Mouse (Mus musculus) hindbrain, embryonic 15.5 days (tissue): ENCODE measurements around the gene Cyba. TPM values are rescaled to one million over a fixed set of nuclear protein-coding genes. Genes with fewer than 3 reads are reported as not detected.
A peak's percentile ranks its signal among the peaks of the same experiment; 100 is the strongest.

Source experiments
- ATAC-seq: fragments of 200-750 bp; cut with Nextera tagmentation; 2 replicates; pipeline ENCODE4 v1.8.0; 2017; ENCODE audit warnings: low read depth, moderate number of reproducible peaks, moderate TSS enrichment; ENCODE audit not compliant: low FRiP score
- H3K27ac ChIP-seq: fragments of 300-500 bp; sonication (generic); replicated peaks from 2 replicates; pipeline ENCODE4 v1.5.1; 2015; ENCODE audit warnings: mild to moderate bottlenecking, inconsistent platforms
- H3K27me3 ChIP-seq: fragments of 300-500 bp; sonication (generic); 2 replicates; pipeline ENCODE4 v1.6.1; 2015; ENCODE audit warnings: control low read depth, inconsistent platforms
- H3K36me3 ChIP-seq: fragments of 300-500 bp; sonication (generic); 2 replicates; pipeline ENCODE4 v1.6.1; 2015; ENCODE audit warnings: control low read depth, inconsistent platforms
- H3K4me1 ChIP-seq: fragments of 300-500 bp; sonication (generic); replicated peaks from 2 replicates; pipeline ENCODE4 v1.6.1; 2015; ENCODE audit warnings: control low read depth, inconsistent platforms
- H3K4me2 ChIP-seq: fragments of 300-500 bp; sonication (generic); 2 replicates; pipeline ENCODE4 v1.6.1; 2015; ENCODE audit warnings: moderate library complexity, mild to moderate bottlenecking, inconsistent platforms
- H3K4me3 ChIP-seq: fragments of 300-500 bp; sonication (generic); 2 replicates; pipeline ENCODE4 v1.5.1; 2015; ENCODE audit warnings: mild to moderate bottlenecking, inconsistent platforms
- H3K9ac ChIP-seq: fragments of 300-500 bp; sonication (generic); 2 replicates; pipeline ENCODE4 v1.6.1; 2015; ENCODE audit warnings: inconsistent platforms
- H3K9me3 ChIP-seq: fragments of 300-500 bp; sonication (generic); 2 replicates; pipeline ENCODE4 v1.6.1; 2016; ENCODE audit warnings: control low read depth, inconsistent platforms
- WGBS: fragments of 180-500 bp; shearing (Covaris S2); methylation state at CpG from one replicate; pipeline ENCODE4 v1.1.7; 2015; 5-methylcytosine and 5-hydroxymethylcytosine counted together
- polyA plus RNA-seq: library from polyadenylated mRNA; unstranded; fragments of >200 nt; fragmentation: Nextera tagmentation; extraction: Ambion mirVana; gene quantifications from 2 replicates; pipeline ENCODE4 v1.2.1, GENCODE M21; 2015

The Cyba gene
- polyA plus RNA-seq, 1 experiment from 2014 or later: 39.1 TPM

- WGBS: 69% methylated on average over 12 of the region's 12 CpGs
- H3K36me3 ChIP-seq: peaks cover 23% of the 10 kb centered on the region
- no peak overlapping the region for H3K4me2 ChIP-seq
Observed at GRCm38 (mm10) chr8:122463651-122464640, 31.2 kb upstream of the Cyba start.

GRCm38 (mm10) chr8:122462510-122462909, 29.8 kb upstream of the Cyba start:
- H3K9me3 ChIP-seq: no peaks in the 10 kb centered on the region
- H3K36me3 ChIP-seq: peaks cover 17% of the 10 kb centered on the region
- peaks cover 12% of the 10 kb centered on the region for H3K4me1 ChIP-seq
- WGBS: 67% methylated on average over 8 of the region's 8 CpGs
- H3K4me2 ChIP-seq: no peak overlapping the region
- H3K4me3 ChIP-seq: no peak overlapping the region
- peaks cover 44% of the 10 kb centered on the region for H3K27me3 ChIP-seq
- H3K27ac ChIP-seq: no peak overlapping the region
- ATAC-seq: no peak
- H3K9ac ChIP-seq: no peak overlapping the region

More at GRCm38 (mm10) chr8:122463651-122464640, 31.2 kb upstream of the Cyba start:
- Histone ChIP-seq H3K4me1 (peaks cover 12% of the 10 kb centered on the region), H3K4me3 (no peak overlapping the region), H3K9ac (no peak overlapping the region), H3K27ac (no peak overlapping the region), H3K9me3 (no peaks in the 10 kb centered on the region), H3K27me3 (peaks cover 37% of the 10 kb centered on the region)
- no peak for ATAC-seq

GRCm38 (mm10) chr8:122461473-122462148, 28.9 kb upstream of the Cyba start:
- Histone ChIP-seq H3K9ac (no peak overlapping the region), H3K4me1 (peaks cover 12% of the 10 kb centered on the region), H3K4me3 (no peak overlapping the region), H3K4me2 (no peak overlapping the region), H3K9me3 (no peaks in the 10 kb centered on the region), H3K27ac (no peak overlapping the region), H3K27me3 (peaks cover 44% of the 10 kb centered on the region), H3K36me3 (peaks cover 8% of the 10 kb centered on the region)
- 62% methylated on average over 11 of the region's 11 CpGs for WGBS
- no peak for ATAC-seq

GRCm38 (mm10) chr8:122460524-122461472, 28.1 kb upstream of the Cyba start, which contains the start of gene Snai3:
TSS of gene Snai3 (minus strand) at chr8:122460733.
- Histone ChIP-seq H3K4me3 (peak within 1 kb of the TSS; percentile 39), H3K36me3 (peaks cover 1% of the 10 kb centered on the region; the same call in 1 of the 2 replicates), H3K27ac (no peak within 1 kb of the TSS), H3K4me2 (peak within 1 kb of the TSS; percentile 73), H3K9me3 (no peaks in the 10 kb centered on the region), H3K4me1 (peaks cover 12% of the 10 kb centered on the region), H3K27me3 (peaks cover 46% of the 10 kb centered on the region), H3K9ac (peak within 1 kb of the TSS; percentile 37)
- WGBS: 2% methylated on average over 56 of the region's 56 CpGs
- peak; percentile 75 for ATAC-seq

- 25% methylated on average over 7 of the region's 7 CpGs for WGBS
- H3K4me2 ChIP-seq: peak overlapping the region; percentile 73
- H3K27me3 ChIP-seq: peaks cover 46% of the 10 kb centered on the region
- H3K27ac ChIP-seq: no peak overlapping the region
- H3K9ac ChIP-seq: peak overlapping the region; percentile 37
- ATAC-seq: no peak
- peak overlapping the region; percentile 39 for H3K4me3 ChIP-seq
- H3K4me1 ChIP-seq: peaks cover 12% of the 10 kb centered on the region
- no peaks in the 10 kb centered on the region for H3K9me3 ChIP-seq
- H3K36me3 ChIP-seq: no peaks in the 10 kb centered on the region
Observed at GRCm38 (mm10) chr8:122459990-122460389, 27.3 kb upstream of the Cyba start.

GRCm38 (mm10) chr8:122459218-122459900, 26.6 kb upstream of the Cyba start:
- ATAC-seq: no peak
- Histone ChIP-seq H3K4me3 (no peak overlapping the region), H3K4me2 (no peak overlapping the region), H3K36me3 (no peaks in the 10 kb centered on the region), H3K4me1 (peaks cover 12% of the 10 kb centered on the region), H3K9me3 (no peaks in the 10 kb centered on the region), H3K9ac (no peak overlapping the region), H3K27ac (no peak overlapping the region), H3K27me3 (peaks cover 46% of the 10 kb centered on the region)
- WGBS: 58% methylated on average over 6 of the region's 6 CpGs

- H3K36me3 ChIP-seq: no peaks in the 10 kb centered on the region
- no peak for ATAC-seq
- 79% methylated on average over 11 of the region's 11 CpGs for WGBS
- H3K4me2 ChIP-seq: no peak overlapping the region
- no peak overlapping the region for H3K27ac ChIP-seq
- peaks cover 38% of the 10 kb centered on the region for H3K27me3 ChIP-seq
- no peaks in the 10 kb centered on the region for H3K9me3 ChIP-seq
- H3K4me1 ChIP-seq: peaks cover 12% of the 10 kb centered on the region
- no peak overlapping the region for H3K4me3 ChIP-seq
- no peak overlapping the region for H3K9ac ChIP-seq
Observed at GRCm38 (mm10) chr8:122457171-122457570, 24.4 kb upstream of the Cyba start.

- Histone ChIP-seq H3K4me3 (no peak overlapping the region), H3K4me2 (no peak overlapping the region), H3K36me3 (no peaks in the 10 kb centered on the region), H3K9ac (no peak overlapping the region), H3K4me1 (no peaks in the 10 kb centered on the region), H3K27ac (no peak overlapping the region), H3K9me3 (no peaks in the 10 kb centered on the region), H3K27me3 (peaks cover 12% of the 10 kb centered on the region)
- 86% methylated on average over 6 of the region's 6 CpGs for WGBS
- ATAC-seq: no peak
Observed at GRCm38 (mm10) chr8:122454409-122454808, 21.7 kb upstream of the Cyba start.

GRCm38 (mm10) chr8:122452154-122452553, 19.4 kb upstream of the Cyba start:
- no peak for ATAC-seq
- 88% methylated on average over 10 of the region's 10 CpGs for WGBS

GRCm38 (mm10) chr8:122451161-122451703, 18.5 kb upstream of the Cyba start:
- Histone ChIP-seq H3K9me3 (no peaks in the 10 kb centered on the region), H3K27ac (no peak overlapping the region), H3K4me3 (no peak overlapping the region), H3K9ac (no peak overlapping the region), H3K4me1 (no peaks in the 10 kb centered on the region), H3K36me3 (no peaks in the 10 kb centered on the region), H3K4me2 (no peak overlapping the region), H3K27me3 (0 out of 2 replicates have a peak, but pooled peaks cover 2% of the 10 kb centered on the region)
- ATAC-seq: no peak
- WGBS: 89% methylated on average over 7 of the region's 7 CpGs

More at GRCm38 (mm10) chr8:122452154-122452553, 19.4 kb upstream of the Cyba start:
- no peak overlapping the region for H3K4me2 ChIP-seq
- H3K9ac ChIP-seq: no peak overlapping the region
- no peaks in the 10 kb centered on the region for H3K9me3 ChIP-seq
- H3K4me3 ChIP-seq: no peak overlapping the region
- no peak overlapping the region for H3K27ac ChIP-seq
- H3K27me3 ChIP-seq: peaks cover 2% of the 10 kb centered on the region; the same call in 1 of the 2 replicates
- no peaks in the 10 kb centered on the region for H3K36me3 ChIP-seq
- no peaks in the 10 kb centered on the region for H3K4me1 ChIP-seq
